Mouse (Mus musculus): Measurements from ENCODE around the gene Teddm1a. TPM values are rescaled to one million over a fixed set of nuclear protein-coding genes. Genes with fewer than 3 reads are reported as not detected.
"Not testable (repeated sequence)": the region's sequence is repeated elsewhere in the genome, so short reads cannot be mapped to it uniquely, and the experiment has no call there.

The Teddm1a gene
- not detected in 2 replicates for polyA plus RNA-seq (2012; ENCODE audit: insufficient read depth, insufficient read length, missing spikeins)

GRCm38 (mm10) chr1:153891442-153891841 lies at the start of gene Teddm1a:
TSS of gene Teddm1a (plus strand) at chr1:153891742.
- H3K4me3 ChIP-seq (ENCODE audit: insufficient read depth, low read depth, low read length), result no peak within 1 kb of the TSS
- no peak within 1 kb of the TSS for H3K27ac ChIP-seq (replicated peaks; ENCODE audit: low read depth, low read length)
- no peaks in the 10 kb centered on the region for H3K4me1 ChIP-seq (ENCODE audit: control insufficient read depth, insufficient read depth, insufficient read length, low read length)

- no peak overlapping the region for H3K4me3 ChIP-seq (ENCODE audit: insufficient read depth, low read depth, low read length)
- H3K4me1 ChIP-seq (ENCODE audit: control insufficient read depth, insufficient read depth, insufficient read length, low read length), result no peaks in the 10 kb centered on the region
- H3K27ac ChIP-seq (replicated peaks; ENCODE audit: low read depth, low read length), result no peak overlapping the region
These were observed 49.3 kb upstream of the Teddm1a start for GRCm38 (mm10) chr1:153842121-153842740.

- Histone ChIP-seq H3K4me1 (ENCODE audit: control insufficient read depth, insufficient read depth, insufficient read length, low read length) (no peaks in the 10 kb centered on the region), H3K27ac (replicated peaks; ENCODE audit: low read depth, low read length) (no peak within 1 kb of the TSS), H3K4me3 (ENCODE audit: insufficient read depth, low read depth, low read length) (no peak within 1 kb of the TSS)
These were observed 47.5 kb upstream of the Teddm1a start, which contains the start of gene Rgsl1 for GRCm38 (mm10) chr1:153844042-153844441. TSS of gene Rgsl1 (minus strand) at chr1:153844142.

GRCm38 (mm10) chr1:153846420-153846819 lies 45.1 kb upstream of the Teddm1a start:
- Histone ChIP-seq H3K4me1 (ENCODE audit: control insufficient read depth, insufficient read depth, insufficient read length, low read length) (no peaks in the 10 kb centered on the region), H3K27ac (replicated peaks; ENCODE audit: low read depth, low read length) (no peak overlapping the region), H3K4me3 (ENCODE audit: insufficient read depth, low read depth, low read length) (no peak overlapping the region)

- H3K4me1 ChIP-seq (ENCODE audit: control insufficient read depth, insufficient read depth, insufficient read length, low read length), result no peaks in the 10 kb centered on the region
- H3K4me3 ChIP-seq (ENCODE audit: insufficient read depth, low read depth, low read length), result no peak overlapping the region
- H3K27ac ChIP-seq (replicated peaks; ENCODE audit: low read depth, low read length), result no peak overlapping the region
These were observed 44.7 kb upstream of the Teddm1a start for GRCm38 (mm10) chr1:153846867-153847266.

- H3K4me1 ChIP-seq (ENCODE audit: control insufficient read depth, insufficient read depth, insufficient read length, low read length); H3K27ac ChIP-seq (replicated peaks; ENCODE audit: low read depth, low read length); H3K4me3 ChIP-seq (ENCODE audit: insufficient read depth, low read depth, low read length): not testable (repeated sequence)
These were observed 38.8 kb upstream of the Teddm1a start for GRCm38 (mm10) chr1:153852696-153853095.

GRCm38 (mm10) chr1:153855946-153856345 lies 35.6 kb upstream of the Teddm1a start:
- Histone ChIP-seq H3K4me3 (ENCODE audit: insufficient read depth, low read depth, low read length) (no peak overlapping the region), H3K27ac (replicated peaks; ENCODE audit: low read depth, low read length) (no peak overlapping the region), H3K4me1 (ENCODE audit: control insufficient read depth, insufficient read depth, insufficient read length, low read length) (no peaks in the 10 kb centered on the region)

- Histone ChIP-seq H3K4me1 (ENCODE audit: control insufficient read depth, insufficient read depth, insufficient read length, low read length) (no peaks in the 10 kb centered on the region), H3K27ac (replicated peaks; ENCODE audit: low read depth, low read length) (no peak within 1 kb of the TSS), H3K4me3 (ENCODE audit: insufficient read depth, low read depth, low read length) (no peak within 1 kb of the TSS)
These were observed 17.5 kb upstream of the Teddm1a start, which contains the start of gene Teddm1b for GRCm38 (mm10) chr1:153874045-153874444. TSS of gene Teddm1b (plus strand) at chr1:153874345.

GRCm38 (mm10) chr1:153880391-153880790 lies 11.2 kb upstream of the Teddm1a start:
- not testable (repeated sequence) for H3K4me1 ChIP-seq (ENCODE audit: control insufficient read depth, insufficient read depth, insufficient read length, low read length); H3K27ac ChIP-seq (replicated peaks; ENCODE audit: low read depth, low read length); H3K4me3 ChIP-seq (ENCODE audit: insufficient read depth, low read depth, low read length)

GRCm38 (mm10) chr1:153886024-153886633 lies 5.4 kb upstream of the Teddm1a start:
- no peaks in the 10 kb centered on the region for H3K4me1 ChIP-seq (ENCODE audit: control insufficient read depth, insufficient read depth, insufficient read length, low read length)
- no peak overlapping the region for H3K27ac ChIP-seq (replicated peaks; ENCODE audit: low read depth, low read length)
- no peak overlapping the region for H3K4me3 ChIP-seq (ENCODE audit: insufficient read depth, low read depth, low read length)

GRCm38 (mm10) chr1:153890121-153890520 lies 1.4 kb upstream of the Teddm1a start:
- Histone ChIP-seq H3K4me3 (ENCODE audit: insufficient read depth, low read depth, low read length) (no peak overlapping the region), H3K4me1 (ENCODE audit: control insufficient read depth, insufficient read depth, insufficient read length, low read length) (no peaks in the 10 kb centered on the region), H3K27ac (replicated peaks; ENCODE audit: low read depth, low read length) (no peak overlapping the region)

DNA sequence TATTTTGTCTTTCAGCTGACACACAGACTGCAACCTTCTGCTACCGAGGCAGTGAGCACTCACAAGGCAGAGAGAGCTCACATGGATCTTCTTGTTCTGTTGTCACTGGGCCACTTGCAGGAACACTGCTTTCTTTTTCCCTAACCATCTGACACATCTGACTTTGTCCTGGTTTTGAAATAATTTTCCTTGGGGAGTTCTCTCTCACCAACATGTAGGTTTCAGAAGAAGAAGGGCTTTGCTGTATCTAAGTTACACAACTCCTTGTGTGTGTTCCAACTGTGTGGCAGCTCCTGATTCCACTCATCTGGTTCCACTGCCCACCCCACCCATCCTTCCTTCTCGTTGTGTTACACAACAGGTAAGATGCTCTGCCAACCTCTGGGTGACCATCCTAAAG lies 2.2 kb downstream of the Teddm1a start:
- Histone ChIP-seq H3K27ac (replicated peaks; ENCODE audit: low read depth, low read length) (peak overlapping the region; percentile 80), H3K4me1 (ENCODE audit: control insufficient read depth, insufficient read depth, insufficient read length, low read length) (no peaks in the 10 kb centered on the region), H3K4me3 (ENCODE audit: insufficient read depth, low read depth, low read length) (no peak overlapping the region)

- H3K27ac ChIP-seq (replicated peaks; ENCODE audit: low read depth, low read length), result peak overlapping the region; percentile 80
- H3K4me1 ChIP-seq (ENCODE audit: control insufficient read depth, insufficient read depth, insufficient read length, low read length), result no peaks in the 10 kb centered on the region
- H3K4me3 ChIP-seq (ENCODE audit: insufficient read depth, low read depth, low read length), result no peak overlapping the region
These were observed 2.8 kb downstream of the Teddm1a start for GRCm38 (mm10) chr1:153894201-153894893.

DNA sequence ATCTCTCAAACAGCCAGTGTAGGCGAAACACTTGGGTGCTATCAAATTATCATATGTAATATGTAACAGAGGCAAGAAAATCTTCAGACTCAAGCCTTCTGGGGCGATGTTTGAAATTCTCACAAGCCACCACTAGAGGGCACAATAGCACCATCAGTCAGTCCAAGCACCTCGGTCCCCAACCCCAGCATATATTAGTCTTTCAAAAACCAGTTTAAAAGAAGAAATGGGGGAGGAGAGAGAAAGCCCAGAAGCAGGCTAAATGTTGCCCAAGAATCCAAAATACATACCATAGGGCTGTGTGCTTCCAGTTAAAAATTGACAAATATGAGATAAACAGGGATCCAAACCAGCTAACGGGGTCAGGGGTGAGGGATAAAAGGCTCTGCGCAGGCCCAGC lies 3.4 kb downstream of the Teddm1a start:
- peak overlapping the region; percentile 80; the same call in 1 of the 2 replicates for H3K27ac ChIP-seq (replicated peaks; ENCODE audit: low read depth, low read length)
- no peaks in the 10 kb centered on the region for H3K4me1 ChIP-seq (ENCODE audit: control insufficient read depth, insufficient read depth, insufficient read length, low read length)
- no peak overlapping the region for H3K4me3 ChIP-seq (ENCODE audit: insufficient read depth, low read depth, low read length)

DNA sequence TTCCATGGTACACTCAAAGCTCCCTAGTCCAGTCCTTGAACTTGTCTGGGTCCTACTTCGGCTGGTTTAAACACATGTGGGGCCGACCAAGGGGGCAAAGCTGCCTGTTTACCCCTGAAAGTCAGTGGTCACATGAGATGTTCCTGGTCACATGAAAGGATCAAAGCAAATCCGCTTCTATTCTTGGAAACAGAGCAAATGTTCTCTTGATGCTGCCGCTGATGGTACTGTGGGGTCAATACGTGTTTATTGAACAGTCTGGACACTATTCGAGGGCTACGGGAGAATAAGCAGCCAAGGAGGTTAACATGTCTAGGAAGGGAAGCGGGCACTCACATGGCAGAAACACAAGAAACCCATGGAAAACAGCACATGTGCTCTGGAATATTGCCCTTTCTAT lies 5.7 kb downstream of the Teddm1a start:
- H3K4me1 ChIP-seq (ENCODE audit: control insufficient read depth, insufficient read depth, insufficient read length, low read length), result no peaks in the 10 kb centered on the region

More for the DNA sequence above, 5.7 kb downstream of the Teddm1a start:
- no peak overlapping the region for H3K4me3 ChIP-seq (ENCODE audit: insufficient read depth, low read depth, low read length)
- no peak overlapping the region for H3K27ac ChIP-seq (replicated peaks; ENCODE audit: low read depth, low read length)
